8 mouse cellular contexts compared by ENCODE assay signal in the genomic region with DNA sequence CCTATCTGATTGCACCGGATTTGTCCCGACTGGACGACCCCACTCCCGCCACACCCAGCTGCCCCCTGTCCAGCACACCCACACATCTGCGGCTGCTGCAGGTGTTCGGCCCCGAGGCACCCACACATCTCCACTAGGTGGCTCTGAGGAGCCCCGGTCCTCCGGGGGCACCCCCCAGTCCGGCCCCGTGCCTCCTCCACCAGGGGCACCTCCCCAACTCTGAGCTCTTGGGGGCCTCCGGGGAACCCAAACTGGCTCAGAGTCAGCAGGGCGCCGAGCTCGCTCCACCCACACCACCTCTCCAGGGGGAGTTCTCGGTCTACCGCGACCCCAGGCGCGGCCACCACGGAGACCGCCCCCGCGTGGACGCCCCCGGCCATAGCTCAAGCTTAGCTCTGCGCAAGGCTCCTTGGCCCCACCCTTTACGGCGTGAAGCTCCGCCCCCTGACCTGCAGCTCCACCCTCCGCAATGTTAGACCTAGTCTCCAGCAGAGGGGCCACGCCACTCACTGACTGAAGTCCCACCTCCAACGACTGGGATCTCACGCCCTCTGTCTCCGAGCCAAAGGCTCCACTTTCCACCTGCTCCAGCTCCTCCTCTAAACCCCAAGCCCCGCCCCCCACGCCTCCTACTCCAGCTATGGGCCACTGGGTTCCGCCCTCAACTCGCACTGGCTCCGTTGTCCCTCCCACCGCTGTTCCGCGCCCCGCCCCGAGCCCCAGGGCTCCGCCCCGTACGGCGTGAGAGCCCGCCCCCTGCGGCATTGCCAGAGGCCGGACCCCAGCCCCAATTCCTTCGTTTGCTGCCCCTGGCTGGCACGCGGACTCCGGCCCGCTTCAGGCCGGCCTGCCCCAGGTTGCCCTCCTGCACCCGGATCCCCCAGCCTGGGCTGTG. TPM values are rescaled to one million over a fixed set of nuclear protein-coding genes. Genes with fewer than 3 reads are reported as not detected.
DNase-seq lines count a peak whose midpoint lies in the region; ATAC-seq and TF ChIP-seq lines count a peak whose summit lies in the region.

No protein-coding gene starts in this region.

- no peaks in the 10 kb centered on the region for H3K9me3 ChIP-seq in hindbrain, postnatal 0 days (ENCODE audit: low read length)

- peak overlapping the region; percentile 79 for H3K9ac ChIP-seq in hindbrain, postnatal 0 days (replicated peaks; ENCODE audit: low read length)

- H3K4me2 ChIP-seq in hindbrain, postnatal 0 days (ENCODE audit: low read depth, low read length): peak overlapping the region; percentile 76

- H3K36me3 ChIP-seq in hindbrain, postnatal 0 days (ENCODE audit: insufficient read depth, low read length): peaks cover 16% of the 10 kb centered on the region; the same call in 1 of the 2 replicates

- ATAC-seq in common myeloid progenitor, adult 5-6 weeks (replicated peaks; ENCODE audit: low read depth, poor library complexity, severe bottlenecking): peak; percentile 79
- peak; percentile 92 for ATAC-seq in hindbrain, postnatal 0 days
- peak; percentile 81 for ATAC-seq in megakaryocyte, adult 5-6 weeks (ENCODE audit: poor library complexity, severe bottlenecking)

- WGBS in hindbrain, postnatal 0 days: under 1% methylated on average over 44 of the region's 59 CpGs

- intact Hi-C loops in gastrocnemius, adult 2 months (cut with DNase I): no loop called here
- intact Hi-C loops in left cerebral cortex, adult 2 months (cut with DNase I): loop anchor here (2.0 to 5.0 kb wide), 2 partner anchors 37 to 57 kb away; a partner anchor contains a TSS

- peaks cover 30% of the 10 kb centered on the region for H3K4me1 ChIP-seq in hindbrain, postnatal 0 days (ENCODE audit: insufficient read depth, low read length)

- peak overlapping the region; percentile 100 for H3K27ac ChIP-seq in gastrocnemius, adult 2 months
- peak overlapping the region; percentile 96 for H3K27ac ChIP-seq in hindbrain, postnatal 0 days
- peak overlapping the region; percentile 99 for H3K27ac ChIP-seq in left cerebral cortex, adult 2 months

- peak; percentile 100 for DNase-seq in ZHBTc4 (ENCODE audit: low read depth, low spot score)
- peak; percentile 100 for DNase-seq in gastrocnemius, adult 2 months
- DNase-seq in hindbrain, postnatal 0 days (ENCODE audit: low spot score): peak; percentile 99
- DNase-seq in left cerebral cortex, adult 2 months (ENCODE audit: extremely low spot score in 1 of 2, low spot score in 2 of 2): peak; percentile 98 to 100
- DNase-seq in right cerebral cortex, adult 2 months (ENCODE audit: low spot score in 2 of 2): peak; percentile 98
- DNase-seq in urinary bladder, postnatal 14 days (ENCODE audit: low spot score): peak; percentile 100

- TF ChIP-seq CTCF in gastrocnemius, adult 2 months (IDR thresholded peaks at IDR 0.05): peak; percentile 81
- TF ChIP-seq CTCF in hindbrain, postnatal 0 days (IDR thresholded peaks at IDR 0.05; ENCODE audit: low read depth): peak; percentile 70
- TF ChIP-seq CTCF in left cerebral cortex, adult 2 months (IDR thresholded peaks at IDR 0.05): peak; percentile 66

- H3K27me3 ChIP-seq in hindbrain, postnatal 0 days (ENCODE audit: insufficient read depth, low read length): no peaks in the 10 kb centered on the region

- H3K4me3 ChIP-seq in gastrocnemius, adult 2 months: peak overlapping the region; percentile 95
- peak overlapping the region; percentile 68 for H3K4me3 ChIP-seq in hindbrain, postnatal 0 days (ENCODE audit: low read length)
- H3K4me3 ChIP-seq in left cerebral cortex, adult 2 months: peak overlapping the region; percentile 91

RNA-seq across cellular contexts. Expression of a gene that starts 0.6 kb away (rescaled TPM):
- total RNA-seq in common myeloid progenitor, adult 5-6 weeks (2017): 136 and 154 TPM in 2 replicates
- 10 to 100 TPM in 1 of 2 experiments, 1 to 10 TPM in 1; 7.9 to 11.2 TPM for total RNA-seq in gastrocnemius, adult 2 months (2021)
- 8.3 and 29.2 TPM in 2 replicates for total RNA-seq in hindbrain, postnatal 0 days (2014; rRNA removed)
- polyA plus RNA-seq in hindbrain, postnatal 0 days (2015; fragmentation: Nextera tagmentation; extraction: Ambion mirVana): 169 and 177 TPM in 2 replicates
- total RNA-seq in left cerebral cortex, adult 2 months (2021): 100 to 1,000 TPM; 106 to 108 TPM
- total RNA-seq in megakaryocyte, adult 5-6 weeks (2015): 127 and 145 TPM in 2 replicates
- total RNA-seq in megakaryocyte, adult 5-6 weeks (2017): 141 and 155 TPM in 2 replicates

RNA-seq across cellular contexts. Expression of a gene that starts 3.5 kb away (rescaled TPM):
- 7.5 and 10.6 TPM in 2 replicates for total RNA-seq in common myeloid progenitor, adult 5-6 weeks (2017)
- total RNA-seq in gastrocnemius, adult 2 months (2021): 10 to 100 TPM in 1 of 2 experiments, 1 to 10 TPM in 1; 9.1 to 11.0 TPM
- 18.5 and 23.1 TPM in 2 replicates for total RNA-seq in hindbrain, postnatal 0 days (2014; rRNA removed)
- 11.1 and 14.4 TPM in 2 replicates for polyA plus RNA-seq in hindbrain, postnatal 0 days (2015; fragmentation: Nextera tagmentation; extraction: Ambion mirVana)
- total RNA-seq in left cerebral cortex, adult 2 months (2021): 10 to 100 TPM; 11.1 to 12.1 TPM
- 10.4 and 11.8 TPM in 2 replicates for total RNA-seq in megakaryocyte, adult 5-6 weeks (2015)
- 13.4 and 14.1 TPM in 2 replicates for total RNA-seq in megakaryocyte, adult 5-6 weeks (2017)

RNA-seq across cellular contexts. Expression of a gene that starts 5.0 kb away (rescaled TPM):
- total RNA-seq in common myeloid progenitor, adult 5-6 weeks (2017): 119 and 184 TPM in 2 replicates
- total RNA-seq in gastrocnemius, adult 2 months (2021): 100 to 1,000 TPM; 121 to 127 TPM
- total RNA-seq in hindbrain, postnatal 0 days (2014; rRNA removed): 150 and 155 TPM in 2 replicates
- polyA plus RNA-seq in hindbrain, postnatal 0 days (2015; fragmentation: Nextera tagmentation; extraction: Ambion mirVana): 198 and 210 TPM in 2 replicates
- 10 to 100 TPM; 62.4 to 65.6 TPM for total RNA-seq in left cerebral cortex, adult 2 months (2021)
- 54.3 and 63.8 TPM in 2 replicates for total RNA-seq in megakaryocyte, adult 5-6 weeks (2015)
- total RNA-seq in megakaryocyte, adult 5-6 weeks (2017): 43.8 and 45.2 TPM in 2 replicates

RNA-seq across cellular contexts. Expression of a gene that starts 7.7 kb away (rescaled TPM):
- 6.0 and 16.6 TPM in 2 replicates for total RNA-seq in common myeloid progenitor, adult 5-6 weeks (2017)
- total RNA-seq in gastrocnemius, adult 2 months (2021): 100 to 1,000 TPM; 142 to 219 TPM
- 40.5 and 40.9 TPM in 2 replicates for total RNA-seq in hindbrain, postnatal 0 days (2014; rRNA removed)
- 90.8 and 92.3 TPM in 2 replicates for polyA plus RNA-seq in hindbrain, postnatal 0 days (2015; fragmentation: Nextera tagmentation; extraction: Ambion mirVana)
- total RNA-seq in left cerebral cortex, adult 2 months (2021): 100 to 1,000 TPM in 1 of 2 experiments, 10 to 100 TPM in 1; 89.4 to 101 TPM
- 7.8 and 8.0 TPM in 2 replicates for total RNA-seq in megakaryocyte, adult 5-6 weeks (2015)
- total RNA-seq in megakaryocyte, adult 5-6 weeks (2017): 2.4 and 2.8 TPM in 2 replicates

RNA-seq across cellular contexts. Expression of a gene that starts 12.6 kb away (rescaled TPM):
- total RNA-seq in common myeloid progenitor, adult 5-6 weeks (2017): 5.4 and 7.9 TPM in 2 replicates
- total RNA-seq in gastrocnemius, adult 2 months (2021): 10 to 100 TPM; 35.3 to 37.6 TPM
- total RNA-seq in hindbrain, postnatal 0 days (2014; rRNA removed): 13.5 and 28.3 TPM in 2 replicates
- polyA plus RNA-seq in hindbrain, postnatal 0 days (2015; fragmentation: Nextera tagmentation; extraction: Ambion mirVana): 25.6 and 29.5 TPM in 2 replicates
- 10 to 100 TPM; 28.2 to 28.9 TPM for total RNA-seq in left cerebral cortex, adult 2 months (2021)
- 19.5 and 23.0 TPM in 2 replicates for total RNA-seq in megakaryocyte, adult 5-6 weeks (2015)
- total RNA-seq in megakaryocyte, adult 5-6 weeks (2017): 18.4 and 21.4 TPM in 2 replicates

Comparison
In these comparisons a context has a peak if more than half of its experiments do, and no peak if none do; other contexts are left out.
1. Peak in every context shown above with its lines: DNase-seq, ATAC-seq, H3K4me3 ChIP-seq and H3K27ac ChIP-seq.